Mouse (Mus musculus): ENCODE results near the gene Pcolce2.

DNA sequence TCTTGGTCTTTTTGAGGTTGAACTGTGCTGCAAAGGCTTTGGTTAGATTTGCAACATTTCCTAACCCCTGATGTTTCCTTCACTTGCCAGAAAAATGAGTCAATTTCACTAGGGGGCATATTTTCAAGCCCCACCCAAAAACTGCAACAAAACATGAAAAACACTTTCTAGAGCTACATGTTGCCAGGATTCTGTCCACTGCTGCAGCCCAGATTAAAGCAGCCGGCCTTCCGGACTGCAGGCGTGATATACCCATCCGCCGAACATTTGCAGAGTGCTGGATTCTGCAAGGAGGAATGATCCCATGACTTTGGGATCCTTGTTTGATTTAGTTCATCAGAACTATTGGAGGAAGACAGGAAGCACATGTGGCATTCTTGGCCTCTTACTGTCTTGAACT, 17.0 kb downstream of the Pcolce2 start:
- no peak for TF ChIP-seq CTCF (IDR thresholded peaks at IDR 0.05; ENCODE audit: low read depth)
- TF ChIP-seq EP300 (IDR thresholded peaks at IDR 0.05; ENCODE audit: low read depth), result no peak

All from heart, postnatal 0 days (tissue).